Mouse (Mus musculus): Measurements from ENCODE around the gene Apbb1.

The Apbb1 gene

GRCm38 (mm10) chr7:105519336-105519735 lies 62.1 kb downstream of the Apbb1 start:
- DNase-seq: peak; percentile 41 to 53

GRCm38 (mm10) chr7:105516669-105517360 lies 64.6 kb downstream of the Apbb1 start:
- DNase-seq: no peak

GRCm38 (mm10) chr7:105515178-105515577 lies 66.3 kb downstream of the Apbb1 start:
- DNase-seq: peak; percentile 68

GRCm38 (mm10) chr7:105514561-105514960 lies 66.9 kb downstream of the Apbb1 start:
- no peak for DNase-seq

GRCm38 (mm10) chr7:105513845-105514291 lies 67.6 kb downstream of the Apbb1 start:
- DNase-seq: no peak

GRCm38 (mm10) chr7:105510143-105510542 lies 71.3 kb downstream of the Apbb1 start:
- DNase-seq: no peak
